Mouse (Mus musculus) kidney, adult 10 weeks (tissue): ENCODE results near the gene Sspo. TPM values are rescaled to one million over a fixed set of nuclear protein-coding genes. Genes with fewer than 3 reads are reported as not detected.

Experiments
- polyA plus RNA-seq: library from polyadenylated mRNA; stranded (reverse); fragments of 350-450 nt; fragmentation: Illumina TruSeq; extraction: RNeasy Lipid Tissue Mini Kit (QIAGEN cat#74804); gene quantifications from one replicate; pipeline ENCODE4 v1.2.3, GENCODE M21; 2014; ENCODE audit warnings: low read depth, low replicate concordance

The Sspo gene
- polyA plus RNA-seq = not detected

DNA sequence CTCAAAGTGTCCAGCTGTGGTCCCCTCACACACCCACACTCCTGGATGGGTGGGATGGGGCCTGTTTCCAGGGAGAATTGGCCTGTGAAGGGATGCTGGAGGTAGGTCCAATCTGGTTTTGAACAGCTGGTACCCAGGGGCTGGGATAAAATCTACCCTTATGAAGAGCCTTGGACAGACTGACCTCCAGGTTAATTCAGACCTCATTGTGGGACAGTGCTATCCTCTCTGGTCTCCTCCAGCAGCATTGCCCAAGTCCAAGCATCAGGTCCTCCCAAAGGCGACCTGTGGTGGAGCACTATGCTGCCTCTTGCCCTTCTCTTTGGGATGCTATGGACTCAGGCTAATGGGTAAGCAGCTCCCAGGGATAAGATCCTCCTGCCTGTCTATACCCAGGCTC lies at the start of gene Sspo:
Sspo (plus strand) TSS at position 301 of the 400 bp plus-strand sequence.

DNA sequence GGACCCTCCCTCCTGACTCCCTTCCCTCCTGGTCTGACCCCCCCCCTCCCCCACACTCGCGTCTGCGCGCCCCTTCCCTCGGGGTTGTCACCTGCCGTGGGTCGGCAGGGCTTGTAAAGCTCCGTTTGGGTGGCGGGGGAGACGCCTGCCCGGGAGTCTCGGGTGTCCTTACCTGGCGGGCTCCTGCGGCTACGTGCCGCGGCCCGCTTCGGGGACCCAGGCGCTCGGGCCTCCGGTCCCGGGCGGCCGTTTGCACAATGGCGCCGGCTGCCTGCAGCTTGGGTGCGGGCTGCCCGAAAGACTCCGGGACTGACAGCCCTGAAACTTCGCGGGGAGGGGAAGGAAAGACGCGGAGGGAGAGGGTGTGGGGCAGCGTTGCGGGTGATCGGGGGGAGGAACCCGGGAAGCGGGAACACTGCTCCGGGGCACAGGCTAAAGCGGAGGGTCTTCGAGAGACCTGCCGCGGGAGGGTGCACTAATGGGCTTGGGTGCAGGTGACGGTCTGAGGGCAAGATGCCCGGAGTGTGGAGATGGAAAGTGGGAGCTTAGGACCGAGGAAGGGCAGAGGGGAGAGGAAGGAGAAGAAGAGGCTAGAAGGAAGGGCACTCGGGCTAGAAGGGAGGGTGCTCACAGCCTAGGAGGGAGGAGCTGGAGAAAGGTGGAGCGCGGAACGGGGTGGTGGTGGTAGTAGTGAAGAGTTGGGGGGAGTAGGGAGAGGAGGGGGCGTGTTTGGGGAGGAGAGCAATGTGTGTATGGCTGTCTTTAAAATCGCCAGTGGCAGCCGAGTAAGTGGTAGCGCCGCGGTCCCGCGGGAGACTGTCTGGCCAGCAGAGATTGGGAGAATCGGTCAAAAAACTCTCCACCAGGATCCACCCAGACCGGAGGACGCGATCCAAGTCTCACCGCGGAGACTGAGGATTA lies 2.6 kb upstream of the Sspo start, which contains the start of gene Zfp467:
Zfp467 (minus strand) TSS at position 645 of the 921 bp plus-strand sequence.

DNA sequence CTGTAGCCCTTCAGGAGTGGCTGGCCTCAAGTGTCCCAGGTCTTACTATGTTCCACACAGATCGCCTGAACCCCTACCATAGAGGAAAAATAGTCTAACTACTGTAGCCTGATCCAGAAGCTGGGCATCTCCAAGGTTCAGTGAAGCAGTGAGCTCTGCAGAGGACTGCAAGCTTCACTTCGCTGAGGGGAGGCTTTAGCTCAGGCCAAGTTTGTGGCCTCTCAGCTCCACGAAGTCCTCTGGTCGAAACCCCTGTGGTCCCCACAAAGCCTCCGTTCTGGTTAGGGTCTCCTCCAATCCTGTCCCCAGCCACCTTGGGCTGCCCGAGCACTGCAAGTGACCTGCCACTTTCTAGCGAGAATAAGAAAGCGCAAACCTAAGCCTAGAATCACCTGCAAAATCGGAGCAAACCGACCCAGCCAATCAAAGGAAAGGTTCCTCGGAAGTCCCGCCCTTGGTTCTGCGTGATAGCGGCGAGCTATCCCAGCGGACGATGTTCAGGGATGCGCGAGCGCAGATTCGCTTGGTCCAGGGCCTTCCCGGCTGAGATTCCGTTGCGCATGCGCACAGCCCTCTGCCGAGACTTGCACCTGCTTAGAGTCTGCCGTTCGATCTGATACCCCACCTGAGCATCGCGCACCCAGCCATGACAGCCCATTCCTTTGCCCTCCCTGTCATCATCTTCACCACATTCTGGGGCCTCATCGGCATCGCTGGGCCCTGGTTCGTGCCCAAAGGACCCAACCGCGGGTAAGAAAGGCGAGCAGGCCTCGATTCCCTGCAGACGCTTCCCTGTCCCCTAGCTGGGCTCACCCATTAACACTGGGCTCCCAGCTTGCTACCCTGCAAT lies 89.3 kb downstream of the Sspo start, which contains the start of gene Atp6v0e2:
Atp6v0e2 (plus strand) TSS at position 511 of the 850 bp plus-strand sequence.

Other genes starting within 250 kb of the Sspo start
- 3.2 TPM for gene Krba1, start 52.6 kb upstream of the Sspo start, polyA plus RNA-seq
- 15.8 TPM for gene Zfp467, start 2.4 kb upstream of the Sspo start, polyA plus RNA-seq
- gene Atp6v0e2, start 89.4 kb downstream of the Sspo start, polyA plus RNA-seq = 31.2 TPM
- 6.0 TPM for gene Lrrc61, start 106.6 kb downstream of the Sspo start, polyA plus RNA-seq
- 4.4 TPM for gene Rarres2, start 124.6 kb downstream of the Sspo start, polyA plus RNA-seq
- not detected for gene Gm45021, start 141.4 kb downstream of the Sspo start, polyA plus RNA-seq
- 8.8 TPM for gene Repin1, start 145.7 kb downstream of the Sspo start, polyA plus RNA-seq
- gene Gm44965, start 145.7 kb downstream of the Sspo start, polyA plus RNA-seq = not detected
- 0.32 TPM for gene Zfp775, start 153.8 kb downstream of the Sspo start, polyA plus RNA-seq
- 3.0 TPM for gene AI854703, start 178.5 kb downstream of the Sspo start, polyA plus RNA-seq
- gene Gimap8, start 199.0 kb downstream of the Sspo start, polyA plus RNA-seq = 46.0 TPM
- 44.6 TPM for gene Gimap9, start 227.9 kb downstream of the Sspo start, polyA plus RNA-seq
- 123 TPM for gene Gimap4, start 236.3 kb downstream of the Sspo start, polyA plus RNA-seq